In the genomic region with DNA sequence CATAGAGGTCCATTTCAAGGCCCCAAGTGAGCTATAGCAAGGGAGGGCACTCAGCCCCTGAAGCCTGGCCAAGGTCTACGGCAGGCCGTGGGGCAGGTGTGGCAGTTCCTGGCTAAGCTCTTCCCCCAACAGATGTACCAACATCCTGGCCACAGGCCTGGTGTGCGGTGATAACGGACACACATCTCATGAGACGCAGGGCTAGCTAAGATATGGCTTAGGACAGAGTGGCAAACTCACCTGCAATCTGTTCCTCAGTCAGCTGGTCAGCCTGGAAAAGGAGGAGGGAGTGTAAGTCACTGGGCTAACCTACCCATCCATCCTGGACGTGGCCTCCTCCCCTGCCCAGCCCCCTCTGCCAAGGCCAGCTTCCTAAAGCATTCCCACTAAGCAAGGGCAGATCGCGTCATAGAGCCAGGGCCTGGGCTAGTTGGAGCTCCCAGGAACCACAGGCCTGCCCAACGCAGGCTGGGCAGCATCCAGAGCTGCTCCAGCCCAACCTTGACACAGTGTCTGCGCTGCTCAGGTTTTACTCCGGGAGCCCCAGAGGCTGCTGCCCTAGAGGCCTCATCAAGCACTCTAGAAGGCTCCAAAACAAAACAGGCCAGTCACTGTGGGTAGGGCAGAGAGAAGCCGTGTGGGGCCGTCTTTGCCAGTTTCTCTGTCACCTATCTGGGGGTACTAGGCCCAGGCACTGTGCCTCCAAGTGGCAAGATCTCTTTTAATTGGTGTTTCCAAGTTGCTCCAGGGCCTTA, we compare ENCODE assay signal across 8 mouse cellular contexts. TPM values are rescaled to one million over a fixed set of nuclear protein-coding genes. Genes with fewer than 3 reads are reported as not detected.
DNase-seq lines count a peak whose midpoint lies in the region; ATAC-seq and TF ChIP-seq lines count a peak whose summit lies in the region.

No protein-coding gene starts in this region.

- peak overlapping the region; percentile 33; the same call in 1 of the 2 replicates for H3K9ac ChIP-seq in neural tube, embryonic 12.5 days
- H3K9ac ChIP-seq in limb, embryonic 15.5 days, result peak overlapping the region; percentile 7; the same call in 1 of the 2 replicates
- peak overlapping the region; percentile 47 for H3K9ac ChIP-seq in stomach, postnatal 0 days (ENCODE audit: low read length)

- H3K4me1 ChIP-seq in neural tube, embryonic 12.5 days, result peaks cover 46% of the 10 kb centered on the region
- H3K4me1 ChIP-seq in limb, embryonic 15.5 days, result peaks cover 51% of the 10 kb centered on the region
- H3K4me1 ChIP-seq in stomach, postnatal 0 days (replicated peaks; ENCODE audit: control insufficient read depth, insufficient read depth), result peaks cover 18% of the 10 kb centered on the region

- no peak overlapping the region for H3K4me3 ChIP-seq in neural tube, embryonic 12.5 days
- H3K4me3 ChIP-seq in limb, embryonic 15.5 days, result no peak overlapping the region; the same call in 1 of the 2 replicates
- H3K4me3 ChIP-seq in stomach, postnatal 0 days (ENCODE audit: low read depth, low read length), result no peak overlapping the region

- no peak for TF ChIP-seq EP300 in stomach, postnatal 0 days (optimal IDR thresholded peaks at IDR 0.05)

- no peaks in the 10 kb centered on the region for H3K27me3 ChIP-seq in neural tube, embryonic 12.5 days (replicated peaks)
- no peaks in the 10 kb centered on the region for H3K27me3 ChIP-seq in limb, embryonic 15.5 days
- H3K27me3 ChIP-seq in stomach, postnatal 0 days (ENCODE audit: control insufficient read depth, insufficient read depth, low read length), result no peaks in the 10 kb centered on the region

- peak; percentile 80 for DNase-seq in adrenal gland, adult 2 months
- no peak for DNase-seq in adrenal gland, postnatal 4 days (ENCODE audit: low spot score in 2 of 2)
- DNase-seq in neural tube, embryonic 10.5 days (ENCODE audit: extremely low spot score, low spot score), result no peak
- no peak for DNase-seq in stomach, postnatal 0 days (ENCODE audit: low spot score)
- DNase-seq in ovary, adult 18-20 months (ENCODE audit: low spot score), result no peak
- DNase-seq in kidney, postnatal 36 days, result no peak

- no peak overlapping the region for H3K27ac ChIP-seq in neural tube, embryonic 12.5 days
- peak overlapping the region; percentile 51; the same call in 1 of the 2 replicates for H3K27ac ChIP-seq in limb, embryonic 15.5 days
- peak overlapping the region; percentile 69 for H3K27ac ChIP-seq in stomach, postnatal 0 days (replicated peaks)

- ATAC-seq in neural tube, embryonic 12.5 days (ENCODE audit: low FRiP score, low read depth), result no peak
- ATAC-seq in limb, embryonic 15.5 days (ENCODE audit: insufficient number of reproducible peaks, low FRiP score, low TSS enrichment, low read depth), result no peak
- no peak for ATAC-seq in stomach, postnatal 0 days (ENCODE audit: low FRiP score, low TSS enrichment)

- WGBS in neural tube, embryonic 12.5 days, result 91% methylated on average over 13 of the region's 13 CpGs
- 74% methylated on average over 13 of the region's 13 CpGs for WGBS in limb, embryonic 15.5 days
- 72% methylated on average over 13 of the region's 13 CpGs for WGBS in stomach, postnatal 0 days

- peak overlapping the region; percentile 35 for H3K4me2 ChIP-seq in neural tube, embryonic 12.5 days (replicated peaks)
- H3K4me2 ChIP-seq in limb, embryonic 15.5 days, result 0 out of 2 replicates have a peak overlapping the region, but pooled peaks have one; percentile 17
- no peak overlapping the region for H3K4me2 ChIP-seq in stomach, postnatal 0 days (replicated peaks; ENCODE audit: low read depth)

- H3K36me3 ChIP-seq in neural tube, embryonic 12.5 days, result peaks cover 59% of the 10 kb centered on the region
- peaks cover 52% of the 10 kb centered on the region for H3K36me3 ChIP-seq in limb, embryonic 15.5 days
- H3K36me3 ChIP-seq in stomach, postnatal 0 days (ENCODE audit: control insufficient read depth, insufficient read depth, low read length), result peaks cover 27% of the 10 kb centered on the region

- H3K9me3 ChIP-seq in neural tube, embryonic 12.5 days, result no peaks in the 10 kb centered on the region
- no peaks in the 10 kb centered on the region for H3K9me3 ChIP-seq in limb, embryonic 15.5 days
- H3K9me3 ChIP-seq in stomach, postnatal 0 days (ENCODE audit: control insufficient read depth, low read length), result no peaks in the 10 kb centered on the region

- TF ChIP-seq CTCF in stomach, postnatal 0 days (IDR thresholded peaks at IDR 0.05; ENCODE audit: low read depth), result no peak

RNA-seq across cellular contexts. Expression of a gene that starts 4.3 kb away (rescaled TPM):
- 100 to 1,000 TPM; 254 to 261 TPM for total RNA-seq in adrenal gland, adult 2 months (2021)
- 402 and 408 TPM in 2 replicates for polyA plus RNA-seq in adrenal gland, adult 2 months (2012; rRNA removed)
- total RNA-seq in adrenal gland, postnatal 4 days (2021), result 100 to 1,000 TPM; 330 to 344 TPM
- polyA plus RNA-seq in neural tube, embryonic 12.5 days (2016; fragmentation: Nextera tagmentation; extraction: Ambion mirVana), result 213 and 232 TPM in 2 replicates
- polyA plus RNA-seq in limb, embryonic 15.5 days (2015; fragmentation: Nextera tagmentation; extraction: Ambion mirVana), result 85.8 and 99.4 TPM in 2 replicates
- polyA plus RNA-seq in stomach, postnatal 0 days (2015; fragmentation: Nextera tagmentation; extraction: Ambion mirVana), result 49.1 and 58.7 TPM in 2 replicates

RNA-seq across cellular contexts. Expression of a gene that starts 13.3 kb away (rescaled TPM):
- total RNA-seq in adrenal gland, adult 2 months (2021), result 1 to 10 TPM in 1 of 2 experiments, under 1 TPM in 1; 0.98 to 3.8 TPM
- polyA plus RNA-seq in adrenal gland, adult 2 months (2012; rRNA removed), result 4.0 and 4.8 TPM in 2 replicates
- total RNA-seq in adrenal gland, postnatal 4 days (2021), result 1 to 10 TPM; 1.7 to 2.0 TPM
- 1.5 and 3.0 TPM in 2 replicates for polyA plus RNA-seq in neural tube, embryonic 12.5 days (2016; fragmentation: Nextera tagmentation; extraction: Ambion mirVana)
- 4.0 and 5.1 TPM in 2 replicates for polyA plus RNA-seq in limb, embryonic 15.5 days (2015; fragmentation: Nextera tagmentation; extraction: Ambion mirVana)
- 1.5 and 1.6 TPM in 2 replicates for polyA plus RNA-seq in stomach, postnatal 0 days (2015; fragmentation: Nextera tagmentation; extraction: Ambion mirVana)

RNA-seq across cellular contexts. Expression of a gene that starts 24.9 kb away (rescaled TPM):
- 10 to 100 TPM; 19.7 to 47.9 TPM for total RNA-seq in adrenal gland, adult 2 months (2021)
- polyA plus RNA-seq in adrenal gland, adult 2 months (2012; rRNA removed), result 9.9 and 10.9 TPM in 2 replicates
- 10 to 100 TPM; 40.7 to 42.6 TPM for total RNA-seq in adrenal gland, postnatal 4 days (2021)
- 40.2 and 47.5 TPM in 2 replicates for polyA plus RNA-seq in neural tube, embryonic 12.5 days (2016; fragmentation: Nextera tagmentation; extraction: Ambion mirVana)
- 20.2 and 31.1 TPM in 2 replicates for polyA plus RNA-seq in limb, embryonic 15.5 days (2015; fragmentation: Nextera tagmentation; extraction: Ambion mirVana)
- 4.7 and 4.8 TPM in 2 replicates for polyA plus RNA-seq in stomach, postnatal 0 days (2015; fragmentation: Nextera tagmentation; extraction: Ambion mirVana)

RNA-seq across cellular contexts. Expression of a gene that starts 28.0 kb away (rescaled TPM):
- total RNA-seq in adrenal gland, adult 2 months (2021), result under 1 TPM; 0.43 to 0.69 TPM
- 1.0 and 1.7 TPM in 2 replicates for polyA plus RNA-seq in adrenal gland, adult 2 months (2012; rRNA removed)
- total RNA-seq in adrenal gland, postnatal 4 days (2021), result 1 to 10 TPM; 2.4 to 4.0 TPM
- polyA plus RNA-seq in neural tube, embryonic 12.5 days (2016; fragmentation: Nextera tagmentation; extraction: Ambion mirVana), result 8.4 and 9.6 TPM in 2 replicates
- 11.8 and 15.0 TPM in 2 replicates for polyA plus RNA-seq in limb, embryonic 15.5 days (2015; fragmentation: Nextera tagmentation; extraction: Ambion mirVana)
- 7.3 and 7.4 TPM in 2 replicates for polyA plus RNA-seq in stomach, postnatal 0 days (2015; fragmentation: Nextera tagmentation; extraction: Ambion mirVana)

RNA-seq across cellular contexts. Expression of a gene that starts 39.9 kb away (rescaled TPM):
- 1 to 10 TPM; 2.6 to 7.2 TPM for total RNA-seq in adrenal gland, adult 2 months (2021)
- 0.45 and 0.57 TPM in 2 replicates for polyA plus RNA-seq in adrenal gland, adult 2 months (2012; rRNA removed)
- 1 to 10 TPM; 7.3 to 7.8 TPM for total RNA-seq in adrenal gland, postnatal 4 days (2021)
- 25.6 and 26.2 TPM in 2 replicates for polyA plus RNA-seq in neural tube, embryonic 12.5 days (2016; fragmentation: Nextera tagmentation; extraction: Ambion mirVana)
- 0.33 and 0.50 TPM in 2 replicates for polyA plus RNA-seq in limb, embryonic 15.5 days (2015; fragmentation: Nextera tagmentation; extraction: Ambion mirVana)
- polyA plus RNA-seq in stomach, postnatal 0 days (2015; fragmentation: Nextera tagmentation; extraction: Ambion mirVana), result 1.7 and 1.8 TPM in 2 replicates
